Mouse (Mus musculus) left cerebral cortex, postnatal 25 days (tissue): ENCODE data around the gene Gsta4. TPM values are rescaled to one million over a fixed set of nuclear protein-coding genes. Genes with fewer than 3 reads are reported as not detected.
"Not testable (repeated sequence)": the region's sequence is repeated elsewhere in the genome, so short reads cannot be mapped to it uniquely, and the experiment has no call there.

ENCODE experiments used
- DNase-seq, 2 experiments: peaks; one replicate each; pipeline ENCODE4 v3.0.0; 2022; ENCODE audit warnings: low spot score in 2 of 2, mixed read lengths in 1 of 2
- intact Hi-C: fragments of 180-260 bp; cut with DNase I; formaldehyde crosslinking; loops from one replicate; pipeline ENCODE4 v1.15.1; 2025
- total RNA-seq, 2 experiments: library from RNA; stranded (reverse); gene quantifications; 2 replicates each; pipeline ENCODE4 v1.2.3; 2021

Gene Gsta4
- total RNA-seq, 2 experiments from 2014 or later, result 34.1 to 36.3 TPM

DNA sequence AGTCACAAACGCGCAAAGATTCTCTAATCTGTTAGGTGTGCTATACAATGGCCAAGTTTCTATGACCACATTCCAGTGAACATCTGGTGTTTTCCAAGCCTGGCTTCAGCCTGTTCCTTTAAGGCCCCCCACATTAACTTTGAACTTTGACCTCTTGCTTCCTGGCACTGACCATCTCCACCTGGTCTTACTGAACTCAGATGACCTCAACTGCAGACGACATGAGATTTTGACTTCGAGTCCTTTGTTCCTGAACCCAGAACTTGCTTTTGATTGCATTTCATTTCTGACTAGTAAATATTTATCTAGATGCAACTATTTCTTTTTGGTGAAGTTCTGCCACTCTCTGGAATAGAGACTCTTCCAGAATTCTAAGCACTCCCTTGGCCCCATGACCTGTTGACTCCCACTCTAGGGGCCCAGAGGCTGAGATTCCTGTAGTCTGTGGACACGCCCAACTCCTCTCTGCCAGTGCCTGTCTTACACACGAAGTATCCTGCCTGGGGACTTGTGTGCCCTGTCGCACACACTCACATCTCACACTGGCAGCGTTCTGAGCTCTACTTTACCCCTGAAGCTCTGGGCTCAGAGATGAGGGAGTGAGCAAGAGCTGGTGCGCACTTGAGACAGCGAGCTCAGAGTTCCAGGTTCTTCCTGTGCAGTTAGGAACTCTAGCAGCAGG lies 40.8 kb downstream of the Gsta4 start:
- intact Hi-C loops, result no loop called here

GRCm38 (mm10) chr9:78224418-78224817 lies 41.8 kb downstream of the Gsta4 start:
- no peak for DNase-seq
- intact Hi-C loops, result no loop called here

More for the DNA sequence above, 40.8 kb downstream of the Gsta4 start:
- no peak for DNase-seq

- no peak for DNase-seq
- intact Hi-C loops, result no loop called here
Observed at GRCm38 (mm10) chr9:78225304-78225703, 42.7 kb downstream of the Gsta4 start.

- intact Hi-C loops, result no loop called here
- no peak for DNase-seq
Observed at GRCm38 (mm10) chr9:78228122-78228521, 45.5 kb downstream of the Gsta4 start.

GRCm38 (mm10) chr9:78229658-78230057 lies 47.1 kb downstream of the Gsta4 start:
- intact Hi-C loops, DNase-seq: not testable (repeated sequence)

- DNase-seq, intact Hi-C loops: not testable (repeated sequence)
Observed at GRCm38 (mm10) chr9:78230461-78230860, 47.9 kb downstream of the Gsta4 start, which contains the start of gene Gsta1. TSS of gene Gsta1 (plus strand) at chr9:78230656.

DNA sequence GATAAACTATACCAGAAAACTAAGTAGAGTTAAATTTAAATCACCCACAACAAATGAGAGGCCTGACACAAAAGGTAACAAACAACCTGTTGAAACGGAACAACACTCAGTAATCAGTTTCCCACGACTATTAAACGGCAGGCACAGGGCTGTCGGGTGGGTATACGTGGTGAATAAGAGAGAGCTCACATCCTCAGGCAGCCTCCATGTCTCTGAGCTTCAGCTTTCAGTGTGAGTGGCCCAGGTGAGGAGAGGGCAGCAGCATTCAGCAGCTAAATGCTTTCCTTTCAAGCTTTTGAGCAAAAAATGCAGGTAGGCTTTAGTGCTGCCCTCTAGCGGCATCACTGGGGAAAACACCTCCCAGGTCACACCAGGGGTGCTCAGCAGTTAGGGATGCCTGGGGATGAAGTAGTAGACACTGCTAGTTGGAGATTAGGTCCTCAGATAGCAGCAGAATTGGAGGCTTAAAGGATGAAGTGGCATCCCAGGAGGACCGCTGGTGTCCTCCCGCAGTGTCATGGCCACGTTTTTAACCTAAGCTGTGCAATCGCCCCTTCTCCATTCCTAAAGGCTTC lies 50.6 kb downstream of the Gsta4 start:
- DNase-seq, intact Hi-C loops: not testable (repeated sequence)

DNA sequence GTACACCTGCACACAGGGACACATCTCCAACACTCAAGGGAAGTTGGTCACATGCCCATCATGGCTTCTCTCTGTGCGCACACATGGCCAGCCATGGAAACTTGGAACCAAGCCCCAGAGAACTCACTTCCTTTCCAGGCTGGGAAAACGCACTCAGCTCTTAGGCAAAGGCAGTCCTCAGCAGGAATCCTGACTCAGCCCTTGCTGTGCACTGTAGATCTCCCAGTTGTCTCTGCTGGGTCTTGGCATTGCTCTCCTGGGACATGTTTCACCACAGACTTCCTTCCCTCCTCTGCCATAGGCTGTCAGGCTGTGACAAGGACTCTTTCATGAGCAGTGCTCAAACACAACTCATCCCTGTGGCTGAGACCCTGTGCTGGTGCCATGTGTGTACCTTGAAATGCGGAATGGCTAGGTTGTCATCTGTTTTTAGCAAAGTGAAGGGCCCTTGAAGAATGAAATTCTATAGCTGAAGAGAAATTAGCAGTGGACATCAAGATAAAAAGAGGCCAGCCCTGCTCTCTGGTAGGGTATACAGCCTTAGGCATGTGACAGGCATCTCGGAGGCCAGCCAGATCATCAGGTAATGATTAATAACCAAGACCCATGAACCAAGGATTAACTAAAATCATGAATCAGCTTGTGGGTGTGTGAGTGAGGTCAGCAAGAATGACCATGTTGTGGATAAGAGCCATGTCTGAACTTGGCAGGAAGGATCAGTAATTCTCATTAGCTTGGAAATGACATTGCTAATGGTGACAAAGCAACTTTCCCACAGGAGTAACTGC lies 73.3 kb downstream of the Gsta4 start:
- intact Hi-C loops, result not testable (repeated sequence)

GRCm38 (mm10) chr9:78256914-78257313 lies 74.3 kb downstream of the Gsta4 start, which contains the start of gene Gm3776:
TSS of gene Gm3776 (plus strand) at chr9:78257129.
- intact Hi-C loops, DNase-seq: not testable (repeated sequence)

More for the DNA sequence above, 73.3 kb downstream of the Gsta4 start:
- DNase-seq, result not testable (repeated sequence)

Other genes with a start within 250 kb of the Gsta4 start
- not detected for gene Gcm1, start 130.8 kb upstream of the Gsta4 start, total RNA-seq
- gene Fbxo9, start 73.7 kb upstream of the Gsta4 start, total RNA-seq, result 100 to 1,000 TPM; 112 to 125 TPM
- 10 to 100 TPM; 18.7 to 19.8 TPM for gene Ick, start 73.6 kb upstream of the Gsta4 start, total RNA-seq
- gene Gsta1, start 47.9 kb downstream of the Gsta4 start, total RNA-seq, result not detected
- not detected for gene Gm3776, start 74.4 kb downstream of the Gsta4 start, total RNA-seq
- not detected for gene Gm10639, start 107.1 kb downstream of the Gsta4 start, total RNA-seq
- not detected for gene Omt2a, start 132.0 kb downstream of the Gsta4 start, total RNA-seq
- gene Omt2b, start 144.8 kb downstream of the Gsta4 start, total RNA-seq, result not detected
- under 1 TPM in 1 of 2 experiments, not detected in 1; 0.43 TPM for gene Gsta2, start 173.0 kb downstream of the Gsta4 start, total RNA-seq
- gene Dppa5a, start 185.4 kb downstream of the Gsta4 start, total RNA-seq, result not detected
- under 1 TPM in 1 of 2 experiments, not detected in 1; 0.16 TPM for gene Ooep, start 196.0 kb downstream of the Gsta4 start, total RNA-seq
- gene Ddx43, start 213.0 kb downstream of the Gsta4 start, total RNA-seq, result under 1 TPM in 1 of 2 experiments, not detected in 1; 0.14 TPM